Mouse (Mus musculus) embryonic facial prominence, embryonic 13.5 days (tissue): ENCODE measurements around the gene Zc2hc1c. TPM values are rescaled to one million over a fixed set of nuclear protein-coding genes. Genes with fewer than 3 reads are reported as not detected.

Source experiments
- ATAC-seq: fragments of 200-750 bp; cut with Nextera tagmentation; 2 replicates; pipeline ENCODE4 v1.8.0; 2017; ENCODE audit warnings: low read depth; ENCODE audit not compliant: insufficient number of reproducible peaks, insufficient read depth, low FRiP score, low TSS enrichment
- H3K27ac ChIP-seq: fragments of 300-500 bp; sonication (generic); 2 replicates; pipeline ENCODE4 v1.5.1; 2015; ENCODE audit warnings: moderate library complexity, mild to moderate bottlenecking, inconsistent platforms
- H3K27me3 ChIP-seq: fragments of 300-500 bp; sonication (generic); 2 replicates; pipeline ENCODE4 v1.6.1; 2015; ENCODE audit warnings: mild to moderate bottlenecking, inconsistent platforms
- H3K36me3 ChIP-seq: fragments of 300-500 bp; sonication (generic); 2 replicates; pipeline ENCODE4 v1.6.1; 2015; ENCODE audit warnings: mild to moderate bottlenecking, inconsistent platforms
- H3K4me1 ChIP-seq: fragments of 300-500 bp; sonication (generic); 2 replicates; pipeline ENCODE4 v1.6.1; 2015; ENCODE audit warnings: inconsistent platforms
- H3K4me2 ChIP-seq: fragments of 300-500 bp; sonication (generic); 2 replicates; pipeline ENCODE4 v1.6.1; 2015; ENCODE audit warnings: moderate library complexity, mild to moderate bottlenecking, inconsistent platforms
- H3K4me3 ChIP-seq: fragments of 300-500 bp; sonication (generic); 2 replicates; pipeline ENCODE4 v1.5.1; 2015; ENCODE audit warnings: mild to moderate bottlenecking, inconsistent platforms
- H3K9ac ChIP-seq: fragments of 300-500 bp; sonication (generic); 2 replicates; pipeline ENCODE4 v1.6.1; 2015; ENCODE audit warnings: mild to moderate bottlenecking, inconsistent platforms
- H3K9me3 ChIP-seq: fragments of 300-500 bp; sonication (generic); 2 replicates; pipeline ENCODE4 v1.6.1; 2016; ENCODE audit warnings: inconsistent platforms
- WGBS: fragments of 180-500 bp; shearing (Covaris S2); methylation state at CpG from one replicate; pipeline ENCODE4 v1.1.7; 2015; ENCODE audit warnings: mixed read lengths; 5-methylcytosine and 5-hydroxymethylcytosine counted together
- polyA plus RNA-seq: library from polyadenylated mRNA; unstranded; fragments of >200 nt; fragmentation: Nextera tagmentation; extraction: Ambion mirVana; gene quantifications from 2 replicates; pipeline ENCODE4 v1.2.1, GENCODE M21; 2015

Gene Zc2hc1c
- 0.70 and 0.87 TPM in 2 replicates for polyA plus RNA-seq

- no peaks in the 10 kb centered on the region for H3K9me3 ChIP-seq
- H3K27me3 ChIP-seq = peaks cover 5% of the 10 kb centered on the region; the same call in 1 of the 2 replicates
- H3K27ac ChIP-seq = no peak within 1 kb of the TSS; the same call in 1 of the 2 replicates
- peak; percentile 77; the same call in 1 of the 2 replicates for ATAC-seq
- H3K9ac ChIP-seq = peak within 1 kb of the TSS; percentile 72
- H3K36me3 ChIP-seq = no peaks in the 10 kb centered on the region
- WGBS = 2% methylated on average over 30 of the region's 31 CpGs
- peak within 1 kb of the TSS; percentile 83 for H3K4me2 ChIP-seq
- H3K4me3 ChIP-seq = peak within 1 kb of the TSS; percentile 51
- H3K4me1 ChIP-seq = peaks cover 18% of the 10 kb centered on the region
Observed at GRCm38 (mm10) chr12:85288486-85289156, at the start of gene Zc2hc1c. Gene Zc2hc1c, plus strand, starts transcription at chr12:85288591.

- WGBS = 76% methylated on average over 3 of the region's 3 CpGs
- Histone ChIP-seq H3K9me3 (peaks cover 7% of the 10 kb centered on the region), H3K27ac (no peak overlapping the region), H3K36me3 (peaks cover 12% of the 10 kb centered on the region), H3K9ac (no peak overlapping the region), H3K4me3 (no peak overlapping the region), H3K4me1 (peaks cover 12% of the 10 kb centered on the region), H3K4me2 (no peak overlapping the region), H3K27me3 (no peaks in the 10 kb centered on the region)
- ATAC-seq = no peak
Observed at GRCm38 (mm10) chr12:85252083-85252482, 36.3 kb upstream of the Zc2hc1c start.

GRCm38 (mm10) chr12:85256074-85256751 is 32.2 kb upstream of the Zc2hc1c start:
- no peak for ATAC-seq
- Histone ChIP-seq H3K4me1 (peaks cover 6% of the 10 kb centered on the region), H3K4me2 (no peak overlapping the region), H3K36me3 (peaks cover 3% of the 10 kb centered on the region; the same call in 1 of the 2 replicates), H3K9ac (0 out of 2 replicates have a peak overlapping the region, but pooled peaks have one; percentile 22), H3K27me3 (no peaks in the 10 kb centered on the region), H3K9me3 (no peaks in the 10 kb centered on the region), H3K4me3 (no peak overlapping the region), H3K27ac (peak overlapping the region; percentile 48; the same call in 1 of the 2 replicates)
- WGBS = 48% methylated on average over 7 of the region's 7 CpGs

- WGBS = 83% methylated on average over 7 of the region's 7 CpGs
- Histone ChIP-seq H3K4me3 (no peak overlapping the region), H3K27ac (no peak overlapping the region)
Observed at GRCm38 (mm10) chr12:85257008-85257639, 31.3 kb upstream of the Zc2hc1c start.

GRCm38 (mm10) chr12:85262489-85262888 is 25.9 kb upstream of the Zc2hc1c start:
- 23% methylated on average over 10 of the region's 10 CpGs for WGBS
- H3K27ac ChIP-seq = peak overlapping the region; percentile 79
- ATAC-seq = no peak

More at GRCm38 (mm10) chr12:85257008-85257639, 31.3 kb upstream of the Zc2hc1c start:
- no peak overlapping the region for H3K4me2 ChIP-seq
- ATAC-seq = no peak
- peaks cover 3% of the 10 kb centered on the region; the same call in 1 of the 2 replicates for H3K36me3 ChIP-seq
- H3K9me3 ChIP-seq = no peaks in the 10 kb centered on the region
- no peak overlapping the region for H3K9ac ChIP-seq
- no peaks in the 10 kb centered on the region for H3K27me3 ChIP-seq
- H3K4me1 ChIP-seq = peaks cover 6% of the 10 kb centered on the region

GRCm38 (mm10) chr12:85263190-85263589 is 25.2 kb upstream of the Zc2hc1c start:
- Histone ChIP-seq H3K27ac (peak overlapping the region; percentile 79), H3K4me2 (no peak overlapping the region)
- WGBS = 65% methylated on average over 5 of the region's 5 CpGs

More at GRCm38 (mm10) chr12:85262489-85262888, 25.9 kb upstream of the Zc2hc1c start:
- Histone ChIP-seq H3K9ac (no peak overlapping the region), H3K4me3 (no peak overlapping the region), H3K4me2 (peak overlapping the region; percentile 3; the same call in 1 of the 2 replicates), H3K9me3 (no peaks in the 10 kb centered on the region), H3K36me3 (peaks cover 3% of the 10 kb centered on the region; the same call in 1 of the 2 replicates), H3K27me3 (no peaks in the 10 kb centered on the region), H3K4me1 (peaks cover 34% of the 10 kb centered on the region)

GRCm38 (mm10) chr12:85264531-85264930 is 23.9 kb upstream of the Zc2hc1c start:
- Histone ChIP-seq H3K36me3 (peaks cover 3% of the 10 kb centered on the region; the same call in 1 of the 2 replicates), H3K4me2 (peak overlapping the region; percentile 26; the same call in 1 of the 2 replicates), H3K27me3 (no peaks in the 10 kb centered on the region), H3K4me1 (peaks cover 41% of the 10 kb centered on the region), H3K4me3 (no peak overlapping the region), H3K9ac (no peak overlapping the region), H3K9me3 (no peaks in the 10 kb centered on the region), H3K27ac (peak overlapping the region; percentile 76)
- ATAC-seq = no peak
- 54% methylated on average over 8 of the region's 8 CpGs for WGBS

More at GRCm38 (mm10) chr12:85263190-85263589, 25.2 kb upstream of the Zc2hc1c start:
- H3K36me3 ChIP-seq = peaks cover 3% of the 10 kb centered on the region; the same call in 1 of the 2 replicates
- peaks cover 34% of the 10 kb centered on the region for H3K4me1 ChIP-seq
- no peak for ATAC-seq
- H3K9me3 ChIP-seq = no peaks in the 10 kb centered on the region
- no peak overlapping the region for H3K4me3 ChIP-seq
- no peak overlapping the region for H3K9ac ChIP-seq
- no peaks in the 10 kb centered on the region for H3K27me3 ChIP-seq

- Histone ChIP-seq H3K36me3 (peaks cover 3% of the 10 kb centered on the region; the same call in 1 of the 2 replicates), H3K27me3 (no peaks in the 10 kb centered on the region), H3K9ac (no peak overlapping the region), H3K4me1 (peaks cover 41% of the 10 kb centered on the region), H3K9me3 (no peaks in the 10 kb centered on the region), H3K4me3 (no peak overlapping the region), H3K27ac (peak overlapping the region; percentile 76), H3K4me2 (no peak overlapping the region; the same call in 1 of the 2 replicates)
- WGBS = 16% methylated on average over 7 of the region's 7 CpGs
- ATAC-seq = no peak; the same call in 1 of the 2 replicates
Observed at GRCm38 (mm10) chr12:85264940-85265339, 23.5 kb upstream of the Zc2hc1c start.

GRCm38 (mm10) chr12:85266248-85266647 is 22.1 kb upstream of the Zc2hc1c start:
- Histone ChIP-seq H3K9me3 (no peaks in the 10 kb centered on the region), H3K27me3 (no peaks in the 10 kb centered on the region), H3K9ac (no peak overlapping the region), H3K4me2 (no peak overlapping the region), H3K4me3 (no peak overlapping the region), H3K36me3 (no peaks in the 10 kb centered on the region), H3K27ac (no peak overlapping the region), H3K4me1 (peaks cover 41% of the 10 kb centered on the region)
- no peak for ATAC-seq
- WGBS = 93% methylated on average over 3 of the region's 3 CpGs

GRCm38 (mm10) chr12:85269821-85270220 is 18.6 kb upstream of the Zc2hc1c start:
- peaks cover 41% of the 10 kb centered on the region for H3K4me1 ChIP-seq
- H3K27me3 ChIP-seq = no peaks in the 10 kb centered on the region
- peak overlapping the region; percentile 90 for H3K27ac ChIP-seq
- H3K4me2 ChIP-seq = peak overlapping the region; percentile 63
- H3K9me3 ChIP-seq = peaks cover 3% of the 10 kb centered on the region; the same call in 1 of the 2 replicates
- peak overlapping the region; percentile 54 for H3K4me3 ChIP-seq
- H3K9ac ChIP-seq = peak overlapping the region; percentile 74
- ATAC-seq = no peak
- H3K36me3 ChIP-seq = 0 out of 2 replicates have a peak, but pooled peaks cover under 1% of the 10 kb centered on the region
- 39% methylated on average over 3 of the region's 3 CpGs for WGBS

GRCm38 (mm10) chr12:85270319-85270718 is 18.1 kb upstream of the Zc2hc1c start, which contains the start of gene Mlh3:
Gene Mlh3, minus strand, starts transcription at chr12:85270599.
- peaks cover 37% of the 10 kb centered on the region for H3K4me1 ChIP-seq
- 0 out of 2 replicates have a peak, but pooled peaks cover 4% of the 10 kb centered on the region for H3K36me3 ChIP-seq
- no peaks in the 10 kb centered on the region for H3K27me3 ChIP-seq
- peak within 1 kb of the TSS; percentile 90 for H3K27ac ChIP-seq
- H3K9me3 ChIP-seq = peaks cover 3% of the 10 kb centered on the region; the same call in 1 of the 2 replicates
- peak within 1 kb of the TSS; percentile 63 for H3K4me2 ChIP-seq
- ATAC-seq = peak; percentile 79; the same call in 1 of the 2 replicates
- 0% methylated on average over 35 of the region's 35 CpGs for WGBS
- H3K9ac ChIP-seq = peak within 1 kb of the TSS; percentile 74
- peak within 1 kb of the TSS; percentile 54 for H3K4me3 ChIP-seq
